Mouse (Mus musculus): Measurements from ENCODE around the gene Gm20837. TPM values are rescaled to one million over a fixed set of nuclear protein-coding genes. Genes with fewer than 3 reads are reported as not detected.

Gene Gm20837
- not detected in 2 replicates for polyA plus RNA-seq (2012; ENCODE audit: low replicate concordance)

DNA sequence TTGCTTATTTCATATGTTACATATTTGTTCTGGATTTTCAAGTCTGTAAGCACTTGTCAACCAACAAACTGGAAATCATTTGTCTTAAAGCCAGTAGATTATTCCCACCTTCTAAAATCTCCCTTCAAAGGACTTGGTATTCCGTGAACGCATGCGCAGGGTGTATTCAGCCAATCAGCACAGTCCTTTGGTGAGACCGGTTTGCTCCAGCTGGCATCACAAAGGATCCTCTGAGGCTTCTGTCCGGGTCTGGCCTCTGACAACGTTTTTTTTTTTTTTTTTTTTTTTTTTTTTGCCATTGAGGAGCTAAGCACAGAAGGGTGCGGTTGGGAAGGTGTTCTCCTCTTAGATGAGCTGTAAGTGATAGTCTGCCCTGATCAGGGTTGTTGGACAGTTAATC is at the start of gene Gm20837:
Gene Gm20837 (plus strand): TSS at position 301 of the 400 bp plus-strand sequence.

Measured in leukemia stem cell, adult 10-12 weeks (primary cell).